Comparison of ENCODE assay signal across 16 mouse cellular contexts in the genomic region with DNA sequence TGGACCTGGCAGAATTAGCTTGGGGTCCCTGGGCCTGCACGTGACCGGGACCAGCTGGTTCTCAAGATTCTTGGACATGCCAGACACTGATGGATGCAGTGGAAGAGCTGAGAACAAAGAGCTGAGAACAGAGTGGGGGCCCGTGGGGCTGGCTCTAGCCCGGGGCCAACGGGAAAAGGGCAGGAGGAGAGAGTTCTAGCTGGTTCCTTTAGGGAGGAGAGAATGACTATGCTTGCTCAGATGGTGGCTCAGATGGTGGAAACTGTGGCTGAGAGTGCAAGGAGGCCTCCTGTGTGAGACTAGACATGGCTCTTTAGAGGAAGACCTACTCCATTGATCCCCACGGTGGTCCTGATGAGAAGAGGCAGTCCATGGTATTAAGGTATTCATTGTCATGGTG.
"Had no signal": no experiment of that assay in that cellular context is flagged by ENCODE, and none has a peak within 500 bp of the region (broad histone marks: within the 10 kb centered on the region; RNA-seq: fewer than 3 reads in every experiment).

No protein-coding gene starts in this region.

- H3K36me3 ChIP-seq: neural tube, embryonic 13.5 days; neural tube, embryonic 15.5 days; stomach, embryonic 15.5 days had no signal

- H3K9me3 ChIP-seq: neural tube, embryonic 13.5 days; neural tube, embryonic 15.5 days; stomach, embryonic 15.5 days had no signal

- H3K27ac ChIP-seq: neural tube, embryonic 13.5 days; neural tube, embryonic 15.5 days; stomach, embryonic 15.5 days; stomach, postnatal 0 days had no signal

- H3K27me3 ChIP-seq: neural tube, embryonic 13.5 days; neural tube, embryonic 15.5 days; stomach, embryonic 15.5 days had no signal

- H3K9ac ChIP-seq: neural tube, embryonic 13.5 days; neural tube, embryonic 15.5 days; stomach, embryonic 15.5 days had no signal

- H3K4me3 ChIP-seq: neural tube, embryonic 13.5 days; neural tube, embryonic 15.5 days; stomach, embryonic 15.5 days had no signal

- DNase-seq: retina, postnatal 1 day; right cerebral cortex, adult 18-20 months; right cerebral cortex, postnatal 14 days; right cerebral cortex, postnatal 25 days; right cerebral cortex, postnatal 4 days; spleen, adult 18-20 months; thymus, adult 18-20 months; thymus, adult 2 months; thymus, postnatal 14 days; thymus, postnatal 25 days; thymus, postnatal 36 days; thymus, postnatal 4 days had no signal

- H3K4me1 ChIP-seq: neural tube, embryonic 13.5 days; neural tube, embryonic 15.5 days; stomach, embryonic 15.5 days had no signal
